Mouse (Mus musculus): ENCODE results near the gene Ddc.

GRCm38 (mm10) chr11:11835791-11836190 lies 62.2 kb downstream of the Ddc start:
- TF ChIP-seq CTCF (IDR thresholded peaks at IDR 0.05; ENCODE audit: control insufficient read depth, insufficient read depth, insufficient replicate concordance, low read depth, low read length): no peak
- TF ChIP-seq POLR2A (IDR thresholded peaks at IDR 0.05; ENCODE audit: control insufficient read depth, low read depth, low read length): no peak
